Mouse (Mus musculus): ENCODE results near the gene Stox2. TPM values are rescaled to one million over a fixed set of nuclear protein-coding genes. Genes with fewer than 3 reads are reported as not detected.

The Stox2 gene
- polyA plus RNA-seq, 1 experiment from 2014 or later: 18.5 TPM

- no peak for DNase-seq (ENCODE audit: low spot score)
- no peaks in the 10 kb centered on the region for H3K36me3 ChIP-seq (ENCODE audit: control insufficient read depth, insufficient read depth, low read length)
- no peak overlapping the region for H3K4me3 ChIP-seq (ENCODE audit: low read depth, low read length)
- no peak overlapping the region; the same call in 1 of the 2 replicates for H3K27ac ChIP-seq (replicated peaks; ENCODE audit: low read depth, low read length)
- peaks cover 15% of the 10 kb centered on the region for H3K4me1 ChIP-seq (ENCODE audit: control insufficient read depth, insufficient read depth, low read length)
- no peak overlapping the region for H3K4me2 ChIP-seq (ENCODE audit: low read depth, severe bottlenecking)
- no peaks in the 10 kb centered on the region for H3K9me3 ChIP-seq (ENCODE audit: control insufficient read depth, low read length)
- H3K27me3 ChIP-seq (ENCODE audit: control insufficient read depth, insufficient read depth, low read length): no peaks in the 10 kb centered on the region
- ATAC-seq (ENCODE audit: insufficient number of reproducible peaks, low FRiP score, low TSS enrichment, low read depth): peak; percentile 58; the same call in 1 of the 2 replicates
- 59% methylated on average over 8 of the region's 8 CpGs for WGBS
- H3K9ac ChIP-seq (ENCODE audit: low read length): no peak overlapping the region
Observed at GRCm38 (mm10) chr8:47206640-47207237, 239.4 kb downstream of the Stox2 start.

- no peaks in the 10 kb centered on the region for H3K27me3 ChIP-seq (ENCODE audit: control insufficient read depth, insufficient read depth, low read length)
- H3K4me2 ChIP-seq (ENCODE audit: low read depth, severe bottlenecking): no peak overlapping the region
- no peak for ATAC-seq (ENCODE audit: insufficient number of reproducible peaks, low FRiP score, low TSS enrichment, low read depth)
- H3K9ac ChIP-seq (ENCODE audit: low read length): no peak overlapping the region
- H3K36me3 ChIP-seq (ENCODE audit: control insufficient read depth, insufficient read depth, low read length): no peaks in the 10 kb centered on the region
- peaks cover 7% of the 10 kb centered on the region; the same call in 1 of the 2 replicates for H3K4me1 ChIP-seq (ENCODE audit: control insufficient read depth, insufficient read depth, low read length)
- no peak overlapping the region for H3K27ac ChIP-seq (replicated peaks; ENCODE audit: low read depth, low read length)
- 84% methylated on average over 5 of the region's 5 CpGs for WGBS
- no peak overlapping the region for H3K4me3 ChIP-seq (ENCODE audit: low read depth, low read length)
- H3K9me3 ChIP-seq (ENCODE audit: control insufficient read depth, low read length): no peaks in the 10 kb centered on the region
- no peak for DNase-seq (ENCODE audit: low spot score)
Observed at GRCm38 (mm10) chr8:47205472-47205871, 240.7 kb downstream of the Stox2 start.

- Histone ChIP-seq H3K27ac (replicated peaks; ENCODE audit: low read depth, low read length) (no peak overlapping the region), H3K9ac (ENCODE audit: low read length) (no peak overlapping the region), H3K4me2 (ENCODE audit: low read depth, severe bottlenecking) (no peak overlapping the region), H3K36me3 (ENCODE audit: control insufficient read depth, insufficient read depth, low read length) (peaks cover 20% of the 10 kb centered on the region), H3K4me3 (ENCODE audit: low read depth, low read length) (no peak overlapping the region), H3K9me3 (ENCODE audit: control insufficient read depth, low read length) (no peaks in the 10 kb centered on the region), H3K4me1 (ENCODE audit: control insufficient read depth, insufficient read depth, low read length) (no peaks in the 10 kb centered on the region), H3K27me3 (ENCODE audit: control insufficient read depth, insufficient read depth, low read length) (no peaks in the 10 kb centered on the region)
- ATAC-seq (ENCODE audit: insufficient number of reproducible peaks, low FRiP score, low TSS enrichment, low read depth): no peak
- no peak for DNase-seq (ENCODE audit: low spot score)
- 94% methylated on average over 1 of the region's 1 CpGs for WGBS
Observed at GRCm38 (mm10) chr8:47196391-47196790, 249.8 kb downstream of the Stox2 start.

- no peaks in the 10 kb centered on the region for H3K27me3 ChIP-seq (ENCODE audit: control insufficient read depth, insufficient read depth, low read length)
- 95% methylated on average over 29 of the region's 29 CpGs for WGBS
- no peak overlapping the region for H3K4me3 ChIP-seq (ENCODE audit: low read depth, low read length)
- H3K9me3 ChIP-seq (ENCODE audit: control insufficient read depth, low read length): no peaks in the 10 kb centered on the region
- ATAC-seq (ENCODE audit: insufficient number of reproducible peaks, low FRiP score, low TSS enrichment, low read depth): no peak
- H3K4me2 ChIP-seq (ENCODE audit: low read depth, severe bottlenecking): no peak overlapping the region
- peaks cover 20% of the 10 kb centered on the region for H3K36me3 ChIP-seq (ENCODE audit: control insufficient read depth, insufficient read depth, low read length)
- H3K27ac ChIP-seq (replicated peaks; ENCODE audit: low read depth, low read length): no peak overlapping the region
- no peak overlapping the region for H3K9ac ChIP-seq (ENCODE audit: low read length)
- DNase-seq (ENCODE audit: low spot score): no peak
- no peaks in the 10 kb centered on the region for H3K4me1 ChIP-seq (ENCODE audit: control insufficient read depth, insufficient read depth, low read length)
Observed at GRCm38 (mm10) chr8:47193321-47193996, 252.7 kb downstream of the Stox2 start.

GRCm38 (mm10) chr8:47191444-47192365 is 254.5 kb downstream of the Stox2 start:
- H3K27me3 ChIP-seq (ENCODE audit: control insufficient read depth, insufficient read depth, low read length): no peaks in the 10 kb centered on the region
- H3K36me3 ChIP-seq (ENCODE audit: control insufficient read depth, insufficient read depth, low read length): peaks cover 20% of the 10 kb centered on the region
- H3K27ac ChIP-seq (replicated peaks; ENCODE audit: low read depth, low read length): no peak overlapping the region
- no peak overlapping the region for H3K4me3 ChIP-seq (ENCODE audit: low read depth, low read length)
- no peaks in the 10 kb centered on the region for H3K4me1 ChIP-seq (ENCODE audit: control insufficient read depth, insufficient read depth, low read length)
- DNase-seq (ENCODE audit: low spot score): no peak
- ATAC-seq (ENCODE audit: insufficient number of reproducible peaks, low FRiP score, low TSS enrichment, low read depth): no peak
- no peak overlapping the region for H3K4me2 ChIP-seq (ENCODE audit: low read depth, severe bottlenecking)
- 95% methylated on average over 18 of the region's 18 CpGs for WGBS
- no peak overlapping the region for H3K9ac ChIP-seq (ENCODE audit: low read length)
- H3K9me3 ChIP-seq (ENCODE audit: control insufficient read depth, low read length): no peaks in the 10 kb centered on the region

GRCm38 (mm10) chr8:47185396-47185795 is 260.8 kb downstream of the Stox2 start:
- ATAC-seq (ENCODE audit: insufficient number of reproducible peaks, low FRiP score, low TSS enrichment, low read depth): no peak
- no peak overlapping the region for H3K4me2 ChIP-seq (ENCODE audit: low read depth, severe bottlenecking)
- H3K9ac ChIP-seq (ENCODE audit: low read length): no peak overlapping the region
- 62% methylated on average over 6 of the region's 6 CpGs for WGBS
- no peaks in the 10 kb centered on the region for H3K9me3 ChIP-seq (ENCODE audit: control insufficient read depth, low read length)
- H3K36me3 ChIP-seq (ENCODE audit: control insufficient read depth, insufficient read depth, low read length): no peaks in the 10 kb centered on the region
- H3K4me1 ChIP-seq (ENCODE audit: control insufficient read depth, insufficient read depth, low read length): no peaks in the 10 kb centered on the region
- no peak for DNase-seq (ENCODE audit: low spot score)
- H3K27ac ChIP-seq (replicated peaks; ENCODE audit: low read depth, low read length): no peak overlapping the region
- H3K27me3 ChIP-seq (ENCODE audit: control insufficient read depth, insufficient read depth, low read length): no peaks in the 10 kb centered on the region
- no peak overlapping the region for H3K4me3 ChIP-seq (ENCODE audit: low read depth, low read length)

GRCm38 (mm10) chr8:47182771-47183558 is 263.2 kb downstream of the Stox2 start:
- Histone ChIP-seq H3K27me3 (ENCODE audit: control insufficient read depth, insufficient read depth, low read length) (no peaks in the 10 kb centered on the region), H3K36me3 (ENCODE audit: control insufficient read depth, insufficient read depth, low read length) (no peaks in the 10 kb centered on the region), H3K9me3 (ENCODE audit: control insufficient read depth, low read length) (no peaks in the 10 kb centered on the region), H3K9ac (ENCODE audit: low read length) (no peak overlapping the region), H3K27ac (replicated peaks; ENCODE audit: low read depth, low read length) (no peak overlapping the region), H3K4me1 (ENCODE audit: control insufficient read depth, insufficient read depth, low read length) (no peaks in the 10 kb centered on the region), H3K4me2 (ENCODE audit: low read depth, severe bottlenecking) (no peak overlapping the region), H3K4me3 (ENCODE audit: low read depth, low read length) (no peak overlapping the region)
- WGBS: 94% methylated on average over 6 of the region's 6 CpGs
- DNase-seq (ENCODE audit: low spot score) (no peak), ATAC-seq (ENCODE audit: insufficient number of reproducible peaks, low FRiP score, low TSS enrichment, low read depth) (no peak)

GRCm38 (mm10) chr8:47182292-47182691 is 263.9 kb downstream of the Stox2 start:
- Histone ChIP-seq H3K4me2 (ENCODE audit: low read depth, severe bottlenecking) (no peak overlapping the region), H3K4me3 (ENCODE audit: low read depth, low read length) (no peak overlapping the region), H3K27ac (replicated peaks; ENCODE audit: low read depth, low read length) (no peak overlapping the region), H3K9me3 (ENCODE audit: control insufficient read depth, low read length) (no peaks in the 10 kb centered on the region), H3K36me3 (ENCODE audit: control insufficient read depth, insufficient read depth, low read length) (no peaks in the 10 kb centered on the region), H3K4me1 (ENCODE audit: control insufficient read depth, insufficient read depth, low read length) (no peaks in the 10 kb centered on the region), H3K27me3 (ENCODE audit: control insufficient read depth, insufficient read depth, low read length) (no peaks in the 10 kb centered on the region), H3K9ac (ENCODE audit: low read length) (no peak overlapping the region)
- 82% methylated on average over 4 of the region's 4 CpGs for WGBS
- ATAC-seq (ENCODE audit: insufficient number of reproducible peaks, low FRiP score, low TSS enrichment, low read depth) (no peak), DNase-seq (ENCODE audit: low spot score) (no peak)

All from limb, embryonic 11.5 days (tissue).